Mouse (Mus musculus) gastrocnemius, adult 2 months (tissue): ENCODE measurements at regions not wholly inside any gene's neighbourhood (a gene's known extent, or its start where the extent isn't known, plus 50 kb on each side); places are given as distances from the start of the nearest gene placed in this dataset.

Experiments used
- DNase-seq: peaks from one replicate; pipeline ENCODE4 v3.0.0; 2022
- H3K27ac ChIP-seq: fragments of 200-600 bp; 2 replicates; pipeline ENCODE4 v1.8.1; 2022; ENCODE audit warnings: mild to moderate bottlenecking
- H3K4me3 ChIP-seq: fragments of 200-600 bp; 2 replicates; pipeline ENCODE4 v1.8.1; 2022; ENCODE audit warnings: mild to moderate bottlenecking, moderate library complexity
- CTCF ChIP-seq: fragments of 200-600 bp; IDR thresholded peaks from 2 replicates; pipeline ENCODE4 v1.8.1; 2022; ENCODE audit warnings: antibody characterized with exemption, mild to moderate bottlenecking, moderate library complexity
- intact Hi-C: fragments of 180-260 bp; cut with DNase I; formaldehyde crosslinking; loops from one replicate; pipeline ENCODE4 v1.15.1; 2025

DNA sequence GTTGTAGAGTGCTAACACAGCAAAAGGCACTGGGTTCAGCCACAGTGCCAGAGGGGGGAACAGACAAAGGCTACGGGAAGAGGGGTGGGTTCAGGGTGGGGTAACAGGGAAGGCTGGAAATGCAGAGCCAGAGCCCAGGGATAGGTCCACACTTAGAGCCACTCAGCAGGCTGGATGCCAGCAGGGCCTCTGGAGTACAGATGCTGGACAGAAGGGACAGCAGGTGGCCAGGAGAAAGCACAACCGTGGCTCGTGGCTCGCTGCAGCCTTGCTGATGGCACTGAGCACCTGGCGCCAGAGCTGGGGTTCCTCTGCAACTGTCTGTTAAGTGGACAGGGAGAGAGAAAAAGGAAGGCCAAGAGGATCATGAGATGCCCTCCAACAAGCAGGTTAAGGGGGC, 174.2 kb downstream of the Mroh4 start:
- DNase-seq, result no peak
- Histone ChIP-seq H3K27ac (no peak overlapping the region), H3K4me3 (no peak overlapping the region)
- TF ChIP-seq CTCF, result no peak
- intact Hi-C loops, result no loop called here

DNA sequence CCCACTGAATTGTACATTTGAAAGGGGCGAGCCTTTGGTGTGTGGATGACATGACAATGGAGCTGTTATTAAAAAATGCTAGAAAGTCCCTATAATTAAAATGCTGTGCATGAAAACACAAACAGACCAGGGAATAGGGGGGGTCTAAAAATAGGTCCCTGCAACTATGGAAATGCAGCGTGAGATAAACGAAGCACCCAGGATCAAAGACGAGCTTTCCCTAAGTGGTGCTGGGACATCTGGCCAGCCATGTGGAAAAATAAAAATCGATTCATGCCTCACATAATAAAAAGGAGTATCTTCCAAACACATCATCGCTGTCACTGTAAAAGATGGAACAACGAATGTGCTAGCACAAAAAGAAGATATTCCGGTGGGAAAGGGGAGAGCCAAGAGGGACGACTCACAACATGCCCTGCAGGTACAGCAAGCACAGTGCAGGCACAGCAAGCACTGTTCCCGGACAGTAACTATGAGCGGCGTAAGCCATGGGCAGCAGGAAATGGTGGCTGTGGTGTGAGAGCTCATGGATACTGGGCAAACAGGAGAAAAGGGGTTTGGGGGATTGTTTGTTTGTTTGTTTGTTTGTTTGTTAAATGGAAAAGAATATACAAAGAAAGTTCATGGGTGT, 176.7 kb downstream of the Mroh4 start:
- no peak for DNase-seq
- Histone ChIP-seq H3K27ac (no peak overlapping the region), H3K4me3 (no peak overlapping the region)
- TF ChIP-seq CTCF, result no peak
- intact Hi-C loops, result no loop called here

DNA sequence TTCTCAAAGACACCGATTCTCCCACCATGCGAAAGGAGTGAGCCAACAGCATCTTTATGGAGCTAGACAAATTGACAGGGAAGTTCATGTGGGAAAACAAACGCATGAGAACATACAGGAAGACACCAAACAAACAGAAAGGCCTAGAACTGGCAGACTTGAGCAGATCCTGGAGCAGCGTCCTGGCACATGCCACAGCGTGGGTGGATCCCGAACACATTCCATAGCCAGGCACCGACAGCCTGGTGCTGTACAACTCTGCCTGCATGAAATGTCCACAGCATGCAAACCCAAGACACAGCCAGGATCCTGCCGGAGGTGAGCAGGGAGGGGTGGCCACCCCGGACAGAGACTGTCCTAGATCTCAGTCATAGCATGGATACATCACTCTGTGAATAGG, 177.2 kb downstream of the Mroh4 start:
- intact Hi-C loops, result no loop called here
- no peak for DNase-seq
- no peak for TF ChIP-seq CTCF
- Histone ChIP-seq H3K27ac (no peak overlapping the region), H3K4me3 (no peak overlapping the region)

DNA sequence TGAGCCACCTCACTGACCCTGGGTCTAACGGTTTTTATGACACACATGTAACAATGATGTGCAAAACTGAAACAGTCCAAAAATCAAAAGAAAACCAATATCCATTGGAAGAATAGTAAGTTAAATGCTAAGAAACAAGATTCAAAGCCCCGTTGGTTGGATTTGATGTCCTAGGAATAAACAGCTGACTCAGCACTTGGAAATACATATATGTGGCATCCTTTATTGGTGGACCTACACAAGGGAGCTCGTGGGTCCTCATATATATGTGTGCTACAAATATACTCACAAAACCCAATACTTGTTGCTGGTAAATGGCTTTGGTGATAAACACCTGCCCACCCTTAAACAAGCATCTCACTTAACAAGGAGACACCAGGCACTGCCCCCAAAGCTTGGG, 178.2 kb downstream of the Mroh4 start:
- TF ChIP-seq CTCF, result no peak
- intact Hi-C loops, result no loop called here
- Histone ChIP-seq H3K27ac (no peak overlapping the region), H3K4me3 (no peak overlapping the region)
- DNase-seq, result no peak

DNA sequence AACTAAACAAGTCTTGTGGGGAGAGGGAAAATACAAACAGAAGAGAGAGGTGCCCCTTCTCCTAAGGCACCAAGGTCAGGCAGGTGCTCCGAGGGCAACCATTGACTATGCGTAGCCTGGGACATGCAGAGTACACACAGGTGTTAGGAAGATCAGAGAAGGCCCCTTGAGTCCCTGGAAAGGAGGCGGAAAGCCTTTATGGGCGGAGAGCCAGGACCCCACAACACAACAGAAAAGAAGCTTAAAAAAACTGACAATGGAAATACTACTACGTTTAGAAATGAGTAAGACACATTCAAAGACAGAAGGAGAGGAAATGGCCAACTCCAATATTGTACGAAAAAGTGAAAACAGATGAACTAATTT, 179.5 kb downstream of the Mroh4 start:
- Histone ChIP-seq H3K4me3 (no peak overlapping the region), H3K27ac (peak overlapping the region; percentile 41)
- intact Hi-C loops, result no loop called here
- TF ChIP-seq CTCF, result no peak
- DNase-seq, result no peak

DNA sequence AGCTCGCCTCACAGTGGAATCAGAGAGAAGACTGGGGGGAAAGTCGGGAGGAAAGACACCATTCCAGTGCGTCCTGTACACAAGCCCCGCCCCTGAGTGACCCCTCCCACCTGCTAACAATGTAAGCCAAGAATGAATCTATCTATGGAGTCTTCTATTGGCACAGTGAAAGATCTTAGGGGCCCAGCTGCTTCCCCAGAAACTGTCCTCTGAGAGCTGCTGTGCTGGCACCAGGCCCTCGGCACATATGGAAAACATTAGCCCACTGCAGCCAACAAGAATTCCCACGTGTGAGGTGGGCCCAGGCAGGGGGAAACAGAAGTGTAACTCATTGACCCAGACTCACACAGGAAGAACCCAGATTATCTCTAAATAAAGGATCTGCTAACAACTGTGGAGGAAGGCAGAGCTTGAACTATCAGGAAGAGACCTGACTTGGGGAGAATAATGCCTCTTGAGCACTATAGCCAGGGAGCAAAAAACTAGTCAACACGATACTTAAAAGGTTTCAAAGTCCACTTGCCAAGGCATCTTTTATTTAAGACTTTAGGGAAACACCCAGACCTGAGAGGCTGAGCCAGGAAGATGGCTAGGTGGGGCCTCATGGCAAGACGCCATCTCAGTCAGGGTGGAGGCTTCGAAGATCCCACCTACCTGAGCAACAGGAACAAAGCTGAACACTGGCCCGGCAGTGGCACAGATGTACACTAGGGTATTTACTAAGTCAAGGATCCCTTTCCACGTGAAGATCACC, 180.1 kb downstream of the Mroh4 start:
- TF ChIP-seq CTCF, result no peak
- DNase-seq, result peak; percentile 60
- peak overlapping the region; percentile 41 for H3K27ac ChIP-seq
- 0 out of 2 replicates have a peak overlapping the region, but pooled peaks have one; percentile 3 for H3K4me3 ChIP-seq
- intact Hi-C loops, result no loop called here

DNA sequence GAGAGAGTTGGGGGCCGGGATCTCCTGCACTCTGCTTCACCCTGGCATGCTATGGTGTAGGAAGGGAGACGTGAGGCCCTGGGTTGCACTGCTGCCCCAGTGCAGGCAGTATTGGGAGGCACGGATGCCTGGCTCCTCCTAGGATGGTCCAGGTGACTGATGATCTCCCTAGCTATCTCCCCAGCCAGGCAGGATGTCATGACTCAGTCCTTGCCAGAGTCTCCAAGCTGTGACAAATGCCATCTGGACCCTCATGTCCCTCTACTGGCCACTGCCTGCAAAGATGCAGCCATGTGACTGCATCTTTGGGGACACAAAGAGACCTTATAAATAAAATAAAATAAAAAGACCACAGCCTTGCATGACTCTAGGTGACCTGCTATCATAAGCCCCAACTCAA, 181.6 kb downstream of the Mroh4 start:
- intact Hi-C loops, result no loop called here
- no peak for TF ChIP-seq CTCF
- H3K4me3 ChIP-seq, result no peak overlapping the region
- no peak overlapping the region for H3K27ac ChIP-seq
- no peak for DNase-seq

DNA sequence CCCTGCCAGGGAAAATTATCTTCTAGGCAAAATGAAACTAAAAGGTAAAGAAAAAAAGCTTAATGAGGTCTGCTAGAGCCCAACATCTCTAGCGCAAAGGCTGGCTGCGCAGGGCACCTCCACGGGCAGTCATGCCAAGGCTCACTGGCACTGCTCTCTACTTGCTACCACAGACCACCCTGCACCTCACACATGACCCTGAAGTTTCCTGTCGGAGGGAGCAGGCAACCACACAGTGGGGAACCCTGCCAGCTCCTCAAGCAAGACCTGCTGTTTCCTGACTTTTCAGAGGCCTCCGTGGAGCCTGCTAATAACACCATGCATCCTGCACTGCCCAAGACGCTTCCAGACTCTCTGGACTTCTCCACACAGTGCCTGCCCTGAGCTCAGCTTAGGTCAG, 182.3 kb downstream of the Mroh4 start:
- Histone ChIP-seq H3K27ac (no peak overlapping the region), H3K4me3 (no peak overlapping the region)
- no peak for DNase-seq
- intact Hi-C loops, result no loop called here
- TF ChIP-seq CTCF, result no peak

DNA sequence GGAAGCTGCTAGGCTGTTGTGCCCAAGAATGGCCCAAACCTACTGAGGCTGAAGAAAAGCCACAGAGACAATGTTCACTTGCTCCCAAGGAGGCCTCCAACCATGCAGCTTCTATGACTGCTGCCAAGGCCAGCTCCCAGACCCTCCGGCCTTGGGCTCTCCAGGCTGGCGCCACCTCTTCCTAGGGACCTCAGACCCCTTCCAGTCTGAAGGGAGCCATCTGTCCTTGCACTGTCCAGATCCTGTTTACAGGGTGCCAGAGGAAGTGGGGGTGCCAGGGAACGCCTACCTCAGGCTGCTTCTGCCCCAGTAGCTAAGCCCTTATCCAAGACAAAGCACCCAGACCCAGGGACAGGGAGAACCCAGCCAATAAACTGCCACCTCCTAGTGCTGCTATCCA, 183.7 kb downstream of the Mroh4 start:
- DNase-seq, result no peak
- H3K4me3 ChIP-seq, result no peak overlapping the region
- TF ChIP-seq CTCF, result no peak
- no peak overlapping the region for H3K27ac ChIP-seq
- intact Hi-C loops, result no loop called here

DNA sequence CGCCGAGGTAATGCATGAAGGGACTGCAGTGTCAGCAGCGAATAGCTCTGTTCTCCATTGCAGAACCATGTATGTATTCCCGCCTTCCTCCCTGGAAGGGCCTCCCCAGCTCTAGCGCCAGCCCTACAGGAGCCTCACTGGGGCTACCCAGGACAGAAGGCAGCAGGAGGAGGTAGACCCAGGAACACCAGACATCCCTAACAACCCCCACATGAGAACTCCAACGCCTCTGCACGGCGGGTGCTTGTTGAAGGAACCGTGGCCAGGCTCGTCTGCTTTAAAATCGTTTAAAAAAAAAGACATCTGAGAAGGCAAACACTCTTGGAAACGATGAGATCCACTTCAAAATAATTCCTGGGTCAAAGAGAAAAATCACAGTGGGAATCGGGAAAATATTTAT, 194.3 kb downstream of the Mroh4 start:
- intact Hi-C loops, result no loop called here
- no peak overlapping the region for H3K27ac ChIP-seq
- H3K4me3 ChIP-seq, result no peak overlapping the region
- TF ChIP-seq CTCF, result no peak
- DNase-seq, result no peak

DNA sequence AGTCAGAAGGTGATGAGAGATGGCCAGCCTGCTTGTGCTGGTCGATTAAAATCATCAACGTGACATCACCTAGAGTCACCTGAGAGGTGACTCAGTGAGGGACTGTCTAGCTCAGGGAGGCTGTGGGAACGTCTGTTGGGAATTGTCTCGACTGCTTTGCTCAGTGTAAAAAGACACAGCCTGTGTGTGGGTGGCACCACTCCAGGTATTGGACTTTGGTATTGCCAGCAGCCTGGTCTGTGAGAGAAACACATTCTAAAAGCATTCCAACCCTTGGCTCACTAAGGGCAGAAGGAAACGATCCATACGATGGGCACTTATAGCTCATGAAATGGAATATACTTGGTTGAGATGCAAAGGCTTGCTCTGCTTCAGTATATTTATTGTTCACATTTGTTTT, 209.2 kb downstream of the Mroh4 start:
- DNase-seq, result no peak
- no peak for TF ChIP-seq CTCF
- intact Hi-C loops, result no loop called here
- H3K27ac ChIP-seq, result no peak overlapping the region
- H3K4me3 ChIP-seq, result no peak overlapping the region

DNA sequence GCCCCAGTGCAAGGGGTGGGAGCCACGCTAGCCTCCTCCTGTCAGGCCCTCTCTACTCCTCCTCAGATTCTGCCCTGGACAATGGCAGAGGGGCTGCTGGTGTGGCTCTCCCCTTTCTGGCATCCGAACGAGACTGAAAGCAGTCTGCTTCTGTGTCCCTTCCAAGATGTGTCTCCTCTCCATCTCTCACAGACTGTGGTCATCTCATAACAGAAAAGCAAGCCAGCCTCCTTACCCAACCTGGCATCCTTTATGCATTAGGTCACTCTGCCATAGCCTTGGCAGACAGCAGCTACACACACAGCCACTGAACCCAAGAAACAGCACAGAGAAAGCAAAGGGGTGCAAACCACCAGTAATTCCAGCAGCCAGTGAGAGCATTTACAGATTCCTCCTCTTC, 213.2 kb downstream of the Mroh4 start:
- no peak for DNase-seq
- intact Hi-C loops, result no loop called here
- Histone ChIP-seq H3K27ac (no peak overlapping the region), H3K4me3 (no peak overlapping the region)
- TF ChIP-seq CTCF, result no peak

DNA sequence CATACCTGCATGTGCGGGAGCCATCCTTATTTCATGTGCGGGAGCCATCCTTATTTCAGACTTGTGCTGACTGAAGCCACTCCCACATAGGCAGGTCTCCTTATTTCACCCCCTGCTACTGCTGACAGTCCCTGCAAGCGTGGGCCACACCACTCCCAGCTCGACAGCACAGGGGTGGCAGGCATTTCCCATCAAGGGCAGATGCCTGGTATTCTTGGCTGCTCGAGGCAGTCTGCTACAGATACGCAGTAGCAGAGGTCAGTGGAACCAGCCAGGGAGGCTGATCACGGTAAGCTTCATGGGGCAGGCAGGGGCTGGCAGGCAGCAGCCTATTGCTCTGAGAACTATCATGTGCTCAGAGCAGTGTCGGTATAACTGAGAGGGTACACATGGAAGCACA, 215.6 kb downstream of the Mroh4 start:
- no peak overlapping the region for H3K4me3 ChIP-seq
- TF ChIP-seq CTCF, result no peak
- DNase-seq, result no peak
- intact Hi-C loops, result no loop called here
- no peak overlapping the region for H3K27ac ChIP-seq

DNA sequence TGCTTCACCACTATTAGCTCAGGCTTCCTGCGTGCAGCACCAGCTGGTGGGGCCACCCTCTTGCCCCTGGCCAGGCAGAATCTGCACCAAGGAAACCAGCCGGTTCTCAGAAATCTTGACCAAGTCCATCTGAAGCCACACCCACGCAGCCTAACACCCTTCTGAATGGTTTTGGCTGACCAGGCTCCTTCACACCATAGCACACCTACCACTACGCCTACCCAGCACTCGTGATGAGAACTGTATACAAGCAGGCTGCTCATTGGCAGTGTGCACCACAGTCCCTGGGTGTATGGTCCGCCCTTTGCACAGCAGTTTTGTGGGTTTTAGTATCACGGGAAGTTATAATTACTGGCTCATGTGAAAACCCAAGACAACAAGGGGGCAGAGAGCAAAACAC, 217.5 kb downstream of the Mroh4 start:
- TF ChIP-seq CTCF, result no peak
- DNase-seq, result no peak
- intact Hi-C loops, result no loop called here
- Histone ChIP-seq H3K27ac (no peak overlapping the region), H3K4me3 (no peak overlapping the region)
